Mouse (Mus musculus): Measurements from ENCODE around the gene Krt72.

- TF ChIP-seq CTCF (IDR thresholded peaks at IDR 0.05; ENCODE audit: borderline replicate concordance, extremely low read depth, insufficient read depth, insufficient read length) = no peak
- no peak for TF ChIP-seq POLR2A (IDR thresholded peaks at IDR 0.05; ENCODE audit: borderline replicate concordance, extremely low read depth, insufficient read depth, insufficient read length, poor library complexity, severe bottlenecking)
Measured at GRCm38 (mm10) chr15:101833131-101833530, 46.9 kb upstream of the Krt72 start.

All from brain, embryonic 14.5 days (tissue).